Mouse (Mus musculus) heart, embryonic 14.5 days (tissue): ENCODE results near the gene Bmpr1b. TPM values are rescaled to one million over a fixed set of nuclear protein-coding genes. Genes with fewer than 3 reads are reported as not detected.
A peak's percentile ranks its signal among the peaks of the same experiment; 100 is the strongest.

ENCODE experiments used
- ATAC-seq: fragments of 200-750 bp; cut with Nextera tagmentation; 2 replicates; pipeline ENCODE4 v1.8.0; 2017; ENCODE audit warnings: low read depth, moderate TSS enrichment; ENCODE audit not compliant: insufficient number of reproducible peaks, insufficient read depth, low FRiP score
- H3K27ac ChIP-seq, 2 experiments: fragments of 200-500 bp in 1 of 2; fragments of 300-500 bp in 1 of 2; sonication (generic) in 1 of 2; replicated peaks in 1 of 2; 2 replicates each; pipeline ENCODE4 v1.5.1; 2012 to 2014; ENCODE audit warnings: low read depth in 2 of 2, low read length in 2 of 2, control low read depth in 1 of 2, mild to moderate bottlenecking in 1 of 2, mixed read lengths in 1 of 2; ENCODE audit not compliant: control insufficient read depth in 1 of 2, insufficient read depth in 1 of 2
- H3K27me3 ChIP-seq: fragments of 300-500 bp; sonication (generic); 2 replicates; pipeline ENCODE4 v1.6.1; 2014; ENCODE audit warnings: mild to moderate bottlenecking, low read length, control low read depth; ENCODE audit not compliant: control insufficient read depth, insufficient read depth
- H3K36me3 ChIP-seq: fragments of 300-500 bp; sonication (generic); 2 replicates; pipeline ENCODE4 v1.6.1; 2014; ENCODE audit warnings: mild to moderate bottlenecking, control low read depth, low read length, mixed read lengths; ENCODE audit not compliant: control insufficient read depth, insufficient read depth
- H3K4me1 ChIP-seq, 2 experiments: fragments of 200-500 bp in 1 of 2; fragments of 300-500 bp in 1 of 2; sonication (generic) in 1 of 2; 2 replicates each; pipeline ENCODE4 v1.6.1; 2012 to 2014; ENCODE audit warnings: low read length in 2 of 2, control low read depth in 1 of 2, mixed read lengths in 1 of 2; ENCODE audit not compliant: control insufficient read depth in 2 of 2, insufficient read depth in 2 of 2
- H3K4me2 ChIP-seq: fragments of 300-500 bp; sonication (generic); 2 replicates; pipeline ENCODE4 v1.6.1; 2014; ENCODE audit warnings: mild to moderate bottlenecking, low read length
- H3K4me3 ChIP-seq, 2 experiments: fragments of 200-500 bp in 1 of 2; fragments of 300-500 bp in 1 of 2; sonication (generic) in 1 of 2; 2 replicates each; pipeline ENCODE4 v1.5.1; 2012 to 2014; ENCODE audit warnings: low read length in 2 of 2, mild to moderate bottlenecking in 2 of 2, control low read depth in 1 of 2, low read depth in 1 of 2, moderate library complexity in 1 of 2; ENCODE audit not compliant: control insufficient read depth in 1 of 2, insufficient read depth in 1 of 2
- H3K9ac ChIP-seq: fragments of 300-500 bp; sonication (generic); 2 replicates; pipeline ENCODE4 v1.6.1; 2014; ENCODE audit warnings: mild to moderate bottlenecking, low read length
- H3K9me3 ChIP-seq: fragments of 300-500 bp; sonication (generic); 2 replicates; pipeline ENCODE4 v1.6.1; 2016; ENCODE audit warnings: low read length, control low read depth; ENCODE audit not compliant: control insufficient read depth
- WGBS: fragments of 180-500 bp; shearing (Covaris S2); extraction: QIAGEN DNeasy Blood & Tissue Kit; methylation state at CpG from one replicate; pipeline ENCODE4 v1.1.7; 2014; 5-methylcytosine and 5-hydroxymethylcytosine counted together
- polyA plus RNA-seq: library from polyadenylated mRNA; unstranded; fragments of >200 nt; fragmentation: Nextera tagmentation; extraction: Ambion mirVana; gene quantifications from 2 replicates; pipeline ENCODE4 v1.2.1, GENCODE M21; 2014

Gene Bmpr1b
- polyA plus RNA-seq = 0.70 and 0.73 TPM in 2 replicates

DNA sequence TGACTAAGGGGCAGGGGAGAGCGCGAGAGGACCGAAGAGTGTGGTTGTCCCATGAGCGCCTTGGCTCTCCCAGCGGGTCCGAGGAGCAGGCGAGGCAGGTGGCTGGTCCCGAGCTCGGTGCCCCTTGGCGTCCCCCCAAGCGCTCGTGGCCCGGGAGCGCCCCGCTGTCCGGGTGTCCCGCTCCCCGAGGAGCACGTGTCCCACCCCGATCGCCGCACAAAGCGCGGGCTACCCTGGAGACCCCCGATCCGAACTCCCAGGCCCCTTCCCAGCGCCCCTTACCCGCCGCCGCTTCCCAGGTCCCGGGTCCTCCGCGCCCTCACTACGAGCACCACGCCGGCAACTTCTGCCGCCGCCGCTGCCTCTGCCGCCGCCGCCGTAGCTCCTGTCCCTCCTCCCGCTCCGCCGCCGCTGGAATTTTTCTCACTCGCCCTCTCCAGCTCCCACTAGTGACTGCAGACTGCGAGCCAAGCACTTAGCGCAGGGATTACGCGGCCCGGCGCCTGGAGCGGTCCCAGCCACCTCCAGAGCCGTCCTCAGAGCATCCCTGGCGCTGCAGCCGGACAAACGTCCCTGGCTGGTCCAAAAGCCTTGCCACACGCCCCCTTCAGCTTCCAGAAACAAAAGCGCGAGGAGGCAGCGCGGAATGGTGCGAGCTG is at the start of gene Bmpr1b:
Gene Bmpr1b, minus strand, starts transcription at position 563 of the 659 bp plus-strand sequence.
- Histone ChIP-seq H3K27me3 (peaks cover 39% of the 10 kb centered on the region), H3K4me1 (peaks cover 0 to 4% of the 10 kb centered on the region in 2 experiments; a peak in 1 of 4 replicates), H3K9me3 (no peaks in the 10 kb centered on the region), H3K36me3 (no peaks in the 10 kb centered on the region), H3K4me2 (peak within 1 kb of the TSS; percentile 95), H3K4me3 (peak within 1 kb of the TSS; percentile 55 to 65), H3K9ac (peak within 1 kb of the TSS; percentile 60), H3K27ac (no peak within 1 kb of the TSS)
- under 1% methylated on average over 49 of the region's 65 CpGs for WGBS
- peak; percentile 61 for ATAC-seq

DNA sequence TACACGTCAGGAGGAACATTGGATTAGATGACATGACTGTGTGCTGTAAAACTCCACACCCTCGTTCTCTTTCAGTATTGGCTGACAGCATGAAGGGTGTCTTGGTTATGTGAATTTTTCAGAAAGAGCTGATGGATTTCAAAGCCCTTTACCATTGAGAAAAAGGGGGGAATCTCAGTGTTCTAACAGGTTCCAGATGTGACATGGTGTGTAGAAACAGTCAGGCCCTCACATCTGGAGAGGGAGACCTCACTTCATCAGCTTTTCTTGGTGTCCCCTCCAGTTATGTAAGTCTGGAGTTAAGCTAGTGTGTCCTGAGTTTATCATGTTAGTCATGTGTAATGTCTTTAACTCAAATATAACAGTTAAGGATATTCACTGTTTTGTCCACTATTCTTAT is 43.6 kb upstream of the Bmpr1b start:
- H3K27ac ChIP-seq = no peak overlapping the region
- no peak overlapping the region for H3K4me2 ChIP-seq
- no peaks in the 10 kb centered on the region for H3K9me3 ChIP-seq
- no peak overlapping the region for H3K9ac ChIP-seq
- no peak overlapping the region for H3K4me3 ChIP-seq
- H3K27me3 ChIP-seq = no peaks in the 10 kb centered on the region
- H3K4me1 ChIP-seq = no peaks in the 10 kb centered on the region
- WGBS = 48% methylated on average over 2 of the region's 2 CpGs
- H3K36me3 ChIP-seq = no peaks in the 10 kb centered on the region
- ATAC-seq = no peak

DNA sequence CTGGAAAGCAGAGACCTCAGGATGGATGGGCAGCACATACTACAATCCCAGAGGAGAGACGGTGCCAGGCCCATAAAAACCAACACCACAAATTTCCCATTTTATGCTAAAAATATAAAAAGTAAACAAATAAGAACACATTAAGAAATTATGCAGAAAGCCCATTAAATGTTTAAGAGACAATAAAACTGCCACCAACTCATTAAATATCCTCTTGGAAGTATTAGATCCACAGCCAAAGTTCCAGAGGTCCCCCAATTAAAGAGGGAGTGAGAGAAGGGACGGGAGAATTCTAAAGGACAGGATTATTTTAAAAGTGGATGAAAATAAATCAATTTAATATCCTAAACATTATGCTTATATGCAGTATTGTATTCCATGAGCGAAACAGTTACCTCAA is 43.0 kb upstream of the Bmpr1b start:
- ATAC-seq = no peak
- Histone ChIP-seq H3K9ac (no peak overlapping the region), H3K27me3 (no peaks in the 10 kb centered on the region), H3K36me3 (no peaks in the 10 kb centered on the region), H3K4me1 (no peaks in the 10 kb centered on the region), H3K4me2 (no peak overlapping the region), H3K4me3 (no peak overlapping the region), H3K27ac (no peak overlapping the region), H3K9me3 (no peaks in the 10 kb centered on the region)
- WGBS = 78% methylated on average over 3 of the region's 3 CpGs

DNA sequence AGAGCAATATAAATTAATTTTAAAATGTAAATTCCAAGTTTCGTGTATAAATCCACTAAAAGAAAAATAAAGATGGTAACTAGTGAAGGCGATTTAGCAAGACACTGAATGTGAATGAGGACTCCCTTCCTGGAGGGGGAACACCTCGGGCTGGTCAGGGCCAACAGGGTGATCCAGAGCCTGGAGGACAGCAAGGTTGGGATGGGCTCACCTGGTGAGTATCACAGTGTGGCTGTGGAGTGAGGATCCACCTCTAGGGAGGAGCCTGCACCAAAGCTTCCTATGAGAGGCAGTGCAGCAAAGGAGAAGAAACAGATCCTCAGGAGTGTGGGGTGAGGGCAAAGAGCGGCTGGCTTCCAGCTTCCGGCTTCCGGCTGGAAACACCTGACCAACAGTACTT is 40.8 kb upstream of the Bmpr1b start:
- H3K4me3 ChIP-seq = no peak overlapping the region
- 58% methylated on average over 6 of the region's 6 CpGs for whole genome bisulfite sequencing
- H3K9me3 ChIP-seq = no peaks in the 10 kb centered on the region
- no peaks in the 10 kb centered on the region for H3K36me3 ChIP-seq
- no peak overlapping the region for H3K4me2 ChIP-seq
- ATAC-seq = no peak
- no peak overlapping the region for H3K27ac ChIP-seq
- H3K9ac ChIP-seq = no peak overlapping the region
- no peaks in the 10 kb centered on the region for H3K27me3 ChIP-seq
- H3K4me1 ChIP-seq = no peaks in the 10 kb centered on the region

DNA sequence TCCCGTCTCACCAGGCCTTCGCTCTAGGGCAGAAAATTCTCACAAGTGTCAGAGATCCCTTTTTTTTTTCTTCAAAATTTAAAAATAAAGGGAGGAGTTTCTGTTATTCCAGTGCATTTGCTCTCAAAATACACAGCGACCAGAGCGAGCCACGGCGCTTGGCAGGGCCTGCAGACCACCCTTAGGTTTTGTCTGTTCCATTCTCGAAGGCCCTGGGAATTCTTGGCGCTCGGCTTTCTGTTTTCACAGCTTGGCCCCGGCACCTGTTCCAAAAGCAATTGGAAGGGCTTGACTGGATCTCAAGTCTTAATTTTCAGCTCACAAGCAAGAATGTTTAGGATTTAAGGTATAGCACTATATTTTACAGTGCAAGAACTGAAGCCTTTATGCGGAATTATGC is 39.8 kb upstream of the Bmpr1b start:
- H3K36me3 ChIP-seq = no peaks in the 10 kb centered on the region

DNA sequence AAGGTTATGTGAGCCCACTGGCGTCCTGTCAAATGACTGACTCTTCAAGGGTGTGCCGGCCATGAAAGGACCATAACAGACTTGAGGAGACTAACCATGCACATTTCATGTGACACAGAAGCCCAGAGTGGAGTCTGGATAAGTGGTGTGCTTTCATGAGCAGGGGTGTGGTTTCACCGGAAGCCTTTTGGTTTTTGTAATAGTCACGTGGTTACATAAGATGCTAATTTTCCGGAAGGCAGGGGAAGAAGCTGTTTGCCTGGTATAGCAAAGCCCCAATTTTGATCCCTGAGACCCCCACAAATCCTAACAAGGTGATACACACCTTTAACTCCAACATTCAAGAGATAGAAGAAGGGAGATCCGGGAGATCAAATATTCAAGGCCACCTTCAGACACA is 38.3 kb upstream of the Bmpr1b start:
- H3K4me3 ChIP-seq = no peak overlapping the region
- no peak overlapping the region for H3K27ac ChIP-seq
- no peaks in the 10 kb centered on the region for H3K27me3 ChIP-seq
- no peaks in the 10 kb centered on the region for H3K4me1 ChIP-seq
- H3K9ac ChIP-seq = no peak overlapping the region
- H3K36me3 ChIP-seq = no peaks in the 10 kb centered on the region
- no peaks in the 10 kb centered on the region for H3K9me3 ChIP-seq
- WGBS = 82% methylated on average over 6 of the region's 6 CpGs
- H3K4me2 ChIP-seq = no peak overlapping the region
- no peak for ATAC-seq

More for the DNA sequence above, 39.8 kb upstream of the Bmpr1b start:
- Histone ChIP-seq H3K4me3 (no peak overlapping the region), H3K4me2 (no peak overlapping the region), H3K4me1 (no peaks in the 10 kb centered on the region), H3K9ac (no peak overlapping the region), H3K27ac (no peak overlapping the region), H3K27me3 (no peaks in the 10 kb centered on the region), H3K9me3 (no peaks in the 10 kb centered on the region)
- WGBS = 90% methylated on average over 11 of the region's 11 CpGs
- no peak for ATAC-seq

DNA sequence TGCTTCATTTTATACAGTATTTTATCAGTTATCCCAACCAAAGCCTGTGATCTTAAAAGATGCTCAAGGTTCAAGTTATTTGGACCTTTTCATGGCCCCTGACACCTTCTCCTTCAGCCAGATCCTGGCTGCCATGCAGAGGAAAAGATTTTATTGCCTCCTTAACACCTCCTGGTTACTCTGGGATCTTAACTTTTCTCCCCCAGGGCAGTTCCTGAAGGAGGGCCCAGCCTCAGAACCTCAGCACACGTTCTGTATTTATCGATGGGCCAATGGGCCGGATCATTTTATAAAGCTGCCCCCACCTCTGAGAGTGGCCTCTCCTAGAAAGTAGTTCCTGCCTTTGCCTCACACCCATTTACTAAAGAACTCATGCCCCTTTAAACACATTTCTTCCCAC is 37.1 kb upstream of the Bmpr1b start:
- Histone ChIP-seq H3K9ac (no peak overlapping the region), H3K4me2 (no peak overlapping the region), H3K4me3 (no peak overlapping the region), H3K4me1 (no peaks in the 10 kb centered on the region), H3K27ac (no peak overlapping the region), H3K36me3 (no peaks in the 10 kb centered on the region), H3K27me3 (no peaks in the 10 kb centered on the region), H3K9me3 (no peaks in the 10 kb centered on the region)
- 82% methylated on average over 3 of the region's 3 CpGs for WGBS
- ATAC-seq = no peak

DNA sequence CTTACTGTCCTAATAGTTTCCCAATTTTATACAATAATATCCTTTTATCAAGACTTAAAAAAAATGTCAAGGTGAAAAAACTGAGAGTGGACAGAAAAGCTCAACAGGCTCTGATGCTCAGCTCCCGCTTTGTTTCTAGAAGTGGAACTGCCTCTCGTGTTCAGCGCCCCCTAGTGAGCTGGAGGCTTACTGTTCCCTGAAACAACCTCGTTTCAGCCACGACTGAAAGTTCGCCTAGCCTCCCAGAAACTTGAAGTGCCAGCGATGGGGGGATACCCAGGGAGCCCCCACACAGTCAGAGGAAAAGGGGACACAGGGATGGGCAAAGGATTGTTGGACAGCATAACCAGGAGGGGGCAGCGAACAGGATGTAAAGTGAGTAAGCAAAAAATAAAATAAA is 26.9 kb upstream of the Bmpr1b start:
- H3K9me3 ChIP-seq = no peaks in the 10 kb centered on the region
- H3K4me2 ChIP-seq = no peak overlapping the region
- no peak overlapping the region for H3K27ac ChIP-seq
- 78% methylated on average over 8 of the region's 8 CpGs for WGBS
- no peaks in the 10 kb centered on the region for H3K27me3 ChIP-seq
- H3K4me3 ChIP-seq = no peak overlapping the region
- ATAC-seq = no peak
- no peaks in the 10 kb centered on the region for H3K36me3 ChIP-seq
- H3K9ac ChIP-seq = no peak overlapping the region
- H3K4me1 ChIP-seq = no peaks in the 10 kb centered on the region
